Mouse (Mus musculus) heart, adult 2 months (tissue): ENCODE measurements around the gene Ncbp2.

Experiments used
- CTCF ChIP-seq: fragments of 200-600 bp; IDR thresholded peaks from 2 replicates; pipeline ENCODE4 v1.8.1; 2022; ENCODE audit warnings: antibody characterized with exemption, mild to moderate bottlenecking, moderate library complexity
- EP300 ChIP-seq: fragments of 200-500 bp; IDR thresholded peaks from 2 replicates; pipeline ENCODE4 v1.6.1; 2011; ENCODE audit warnings: low read depth, low read length, control low read depth; ENCODE audit not compliant: insufficient read depth
- POLR2A ChIP-seq: fragments of 200-500 bp; IDR thresholded peaks from 2 replicates; pipeline ENCODE4 v1.6.1; 2011; ENCODE audit warnings: mild to moderate bottlenecking, low read depth, low read length, control low read depth; ENCODE audit not compliant: insufficient read depth

DNA sequence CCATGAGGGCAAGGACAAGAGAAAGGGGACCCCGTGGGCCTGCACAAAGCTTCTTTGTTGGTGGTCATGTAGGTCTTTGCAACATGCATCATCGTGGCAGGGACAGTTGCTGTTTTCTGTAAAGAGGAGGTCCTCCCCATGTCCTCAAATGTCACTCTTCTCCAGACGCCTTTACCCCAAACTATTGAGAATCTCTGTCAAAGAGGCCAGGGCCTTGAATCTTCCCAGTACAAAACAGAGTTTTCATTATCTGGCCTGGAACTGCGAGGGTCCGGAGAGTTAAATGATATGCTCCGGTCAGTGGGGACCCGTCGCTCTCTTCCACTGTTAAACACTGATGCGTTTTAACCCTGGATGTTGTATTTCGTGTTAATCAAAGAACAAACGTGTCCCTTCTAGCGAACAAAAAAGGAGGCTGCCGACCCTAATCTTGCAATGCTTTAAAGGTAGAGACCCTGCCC is 13.7 kb upstream of the Ncbp2 start:
- TF ChIP-seq POLR2A (no peak), CTCF (no peak), EP300 (no peak)
